Mouse (Mus musculus): ENCODE results near the gene Acot4. TPM values are rescaled to one million over a fixed set of nuclear protein-coding genes. Genes with fewer than 3 reads are reported as not detected.
"Not testable (repeated sequence)": the region's sequence is repeated elsewhere in the genome, so short reads cannot be mapped to it uniquely, and the experiment has no call there.

The Acot4 gene
- polyA plus RNA-seq, 1 experiment from 2014 or later = 0.22 TPM

DNA sequence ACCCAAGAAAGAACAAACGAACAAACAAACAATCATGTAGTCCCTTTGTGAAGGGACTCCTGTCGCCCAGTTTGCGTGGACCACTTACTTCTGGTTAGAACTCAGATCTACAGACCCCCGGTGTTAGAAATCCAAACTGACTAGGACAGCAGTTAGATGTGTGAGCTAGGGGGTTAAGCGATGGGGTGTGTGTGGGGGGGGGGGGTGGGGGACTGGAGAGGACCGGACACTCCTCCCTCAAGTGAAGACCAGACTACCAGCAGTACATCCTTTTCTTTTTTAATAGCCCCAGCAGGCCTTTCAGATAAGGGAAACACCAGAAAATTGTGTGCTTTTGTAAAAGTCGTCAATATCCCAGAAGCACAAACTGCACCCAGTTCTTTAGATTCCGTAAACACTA is 29.4 kb upstream of the Acot4 start:
- peak overlapping the region; percentile 63 for H3K9ac ChIP-seq (ENCODE audit: low read length)
- WGBS = 50% methylated on average over 8 of the region's 8 CpGs
- no peaks in the 10 kb centered on the region for H3K27me3 ChIP-seq (ENCODE audit: control insufficient read depth, insufficient read depth, low read length)
- H3K36me3 ChIP-seq (ENCODE audit: control insufficient read depth, insufficient read depth, low read length) = no peaks in the 10 kb centered on the region
- H3K27ac ChIP-seq (ENCODE audit: low read depth, low read length) = peak overlapping the region; percentile 42
- peak overlapping the region; percentile 38; the same call in 1 of the 2 replicates for H3K4me3 ChIP-seq (ENCODE audit: low read depth, low read length)
- H3K4me2 ChIP-seq = peak overlapping the region; percentile 49
- ATAC-seq (ENCODE audit: low FRiP score) (no peak), DNase-seq (ENCODE audit: low spot score, missing footprints) (no peak)
- H3K4me1 ChIP-seq (ENCODE audit: control insufficient read depth, insufficient read depth, low read length) = peaks cover 22% of the 10 kb centered on the region
- no peaks in the 10 kb centered on the region for H3K9me3 ChIP-seq (ENCODE audit: control insufficient read depth, low read length)

DNA sequence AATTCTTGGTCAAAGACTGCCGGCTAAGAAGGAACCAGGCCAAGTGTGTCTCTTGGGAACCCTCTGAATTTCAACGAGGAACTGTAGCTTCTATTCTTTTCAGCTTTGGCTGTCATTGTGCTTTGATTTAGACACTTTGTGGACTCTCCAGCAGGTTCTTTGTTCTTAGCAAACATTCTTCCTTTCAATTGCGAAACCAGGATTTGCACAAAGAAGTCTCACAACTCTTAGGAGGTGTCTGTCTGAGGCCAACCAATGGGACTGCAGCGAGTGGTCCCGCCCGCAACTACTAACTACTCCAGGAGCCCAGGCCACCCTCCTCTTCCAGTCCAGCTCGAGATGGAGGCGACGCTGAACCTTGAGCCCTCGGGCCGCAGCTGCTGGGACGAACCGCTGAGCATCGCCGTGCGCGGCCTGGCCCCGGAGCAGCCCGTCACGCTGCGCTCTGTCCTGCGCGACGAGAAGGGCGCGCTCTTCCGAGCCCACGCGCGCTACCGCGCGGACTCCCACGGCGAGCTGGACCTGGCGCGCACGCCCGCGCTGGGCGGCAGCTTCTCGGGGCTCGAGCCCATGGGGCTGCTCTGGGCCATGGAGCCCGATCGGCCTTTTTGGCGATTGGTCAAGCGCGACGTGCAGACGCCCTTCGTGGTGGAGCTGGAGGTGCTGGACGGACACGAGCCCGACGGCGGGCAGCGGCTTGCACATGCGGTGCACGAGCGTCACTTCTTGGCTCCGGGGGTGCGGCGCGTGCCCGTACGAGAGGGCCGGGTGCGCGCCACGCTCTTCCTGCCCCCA is 28.8 kb upstream of the Acot4 start, which contains the start of gene Acot1:
Gene Acot1, plus strand, starts transcription at position 320 of the 795 bp plus-strand sequence.
- peak within 1 kb of the TSS; percentile 42 for H3K27ac ChIP-seq (ENCODE audit: low read depth, low read length)
- peaks cover 22% of the 10 kb centered on the region for H3K4me1 ChIP-seq (ENCODE audit: control insufficient read depth, insufficient read depth, low read length)
- 1% methylated on average over 51 of the region's 70 CpGs for WGBS
- DNase-seq (ENCODE audit: low spot score, missing footprints) (peak; percentile 96), ATAC-seq (ENCODE audit: low FRiP score) (peak; percentile 94)
- not testable (repeated sequence) for H3K36me3 ChIP-seq (ENCODE audit: control insufficient read depth, insufficient read depth, low read length); H3K9me3 ChIP-seq (ENCODE audit: control insufficient read depth, low read length); H3K27me3 ChIP-seq (ENCODE audit: control insufficient read depth, insufficient read depth, low read length)
- H3K9ac ChIP-seq (ENCODE audit: low read length) = peak within 1 kb of the TSS; percentile 63
- peak within 1 kb of the TSS; percentile 38 for H3K4me3 ChIP-seq (ENCODE audit: low read depth, low read length)
- peak within 1 kb of the TSS; percentile 49 for H3K4me2 ChIP-seq

DNA sequence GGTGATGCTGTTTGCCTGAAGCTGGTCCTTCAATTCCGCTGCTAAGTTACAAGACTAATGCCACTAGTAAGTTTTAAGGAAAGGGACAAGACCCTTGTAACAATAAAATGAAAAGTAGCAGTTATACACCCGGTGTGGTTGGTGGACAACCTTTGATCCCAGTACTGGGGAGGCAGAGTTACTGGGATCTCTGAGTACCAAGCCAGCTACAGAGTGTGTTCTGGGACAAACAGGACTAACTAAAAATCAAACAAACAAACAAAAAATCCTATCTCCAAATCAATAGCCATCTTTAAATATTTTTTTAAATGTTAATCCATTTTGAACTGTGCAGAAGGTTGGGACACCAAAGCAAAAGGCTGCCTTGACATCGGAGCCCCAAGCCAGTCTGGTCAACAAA is 28.0 kb upstream of the Acot4 start:
- peaks cover 22% of the 10 kb centered on the region for H3K4me1 ChIP-seq (ENCODE audit: control insufficient read depth, insufficient read depth, low read length)
- DNase-seq (ENCODE audit: low spot score, missing footprints) (peak; percentile 87), ATAC-seq (ENCODE audit: low FRiP score) (no peak)
- no peaks in the 10 kb centered on the region for H3K9me3 ChIP-seq (ENCODE audit: control insufficient read depth, low read length)
- H3K9ac ChIP-seq (ENCODE audit: low read length) = peak overlapping the region; percentile 27; the same call in 1 of the 2 replicates
- peak overlapping the region; percentile 49; the same call in 1 of the 2 replicates for H3K4me2 ChIP-seq
- WGBS = 70% methylated on average over 3 of the region's 3 CpGs
- H3K27me3 ChIP-seq (ENCODE audit: control insufficient read depth, insufficient read depth, low read length) = no peaks in the 10 kb centered on the region
- peak overlapping the region; percentile 38 for H3K4me3 ChIP-seq (ENCODE audit: low read depth, low read length)
- H3K36me3 ChIP-seq (ENCODE audit: control insufficient read depth, insufficient read depth, low read length) = no peaks in the 10 kb centered on the region
- no peak overlapping the region for H3K27ac ChIP-seq (ENCODE audit: low read depth, low read length)

DNA sequence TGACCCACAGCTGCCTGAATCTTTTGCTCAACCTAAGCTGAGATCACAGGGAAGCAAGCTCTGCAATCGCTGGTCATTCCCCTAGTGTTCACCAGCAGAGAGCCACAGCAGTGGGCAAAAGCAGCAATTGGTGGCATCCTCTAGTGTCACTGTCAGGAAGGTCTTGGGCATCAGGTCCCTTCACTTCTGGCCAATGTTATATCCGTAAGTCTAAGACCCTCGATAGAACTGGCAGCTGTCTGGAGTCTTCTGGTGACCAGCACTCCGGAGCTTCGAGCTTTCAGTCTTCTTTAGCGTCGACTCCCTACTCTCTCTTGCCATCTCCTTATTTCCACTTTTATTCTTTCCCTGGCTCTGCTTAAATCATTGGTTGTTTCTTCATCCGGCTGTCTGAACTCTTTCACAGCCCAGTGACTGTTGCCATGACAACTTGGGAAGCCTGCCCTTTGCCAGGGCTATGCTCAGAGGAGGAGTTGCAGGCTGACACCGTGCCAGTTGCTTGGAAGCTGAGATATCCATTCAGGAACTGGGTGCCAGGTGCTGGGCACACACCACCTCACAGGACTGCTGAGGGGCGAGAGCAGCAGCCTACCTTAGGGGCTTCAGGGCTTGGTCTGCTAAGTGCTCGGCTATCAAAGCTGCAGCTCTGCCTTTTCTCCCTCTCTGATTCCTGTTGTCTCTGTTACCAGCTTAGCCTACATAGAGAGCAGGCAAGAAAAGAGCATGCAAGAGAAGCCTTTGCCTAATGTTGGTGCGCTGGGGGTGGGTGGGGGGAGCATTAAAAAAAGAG is 26.7 kb upstream of the Acot4 start:
- 24% methylated on average over 12 of the region's 12 CpGs for WGBS
- Histone ChIP-seq H3K9me3 (ENCODE audit: control insufficient read depth, low read length) (no peaks in the 10 kb centered on the region), H3K4me3 (ENCODE audit: low read depth, low read length) (peak overlapping the region; percentile 3; the same call in 1 of the 2 replicates), H3K27ac (ENCODE audit: low read depth, low read length) (peak overlapping the region; percentile 44; the same call in 1 of the 2 replicates), H3K4me2 (peak overlapping the region; percentile 49), H3K9ac (ENCODE audit: low read length) (peak overlapping the region; percentile 20; the same call in 1 of the 2 replicates), H3K27me3 (ENCODE audit: control insufficient read depth, insufficient read depth, low read length) (no peaks in the 10 kb centered on the region), H3K4me1 (ENCODE audit: control insufficient read depth, insufficient read depth, low read length) (peaks cover 22% of the 10 kb centered on the region), H3K36me3 (ENCODE audit: control insufficient read depth, insufficient read depth, low read length) (no peaks in the 10 kb centered on the region)
- ATAC-seq (ENCODE audit: low FRiP score) (peak; percentile 67), DNase-seq (ENCODE audit: low spot score, missing footprints) (peak; percentile 94)

DNA sequence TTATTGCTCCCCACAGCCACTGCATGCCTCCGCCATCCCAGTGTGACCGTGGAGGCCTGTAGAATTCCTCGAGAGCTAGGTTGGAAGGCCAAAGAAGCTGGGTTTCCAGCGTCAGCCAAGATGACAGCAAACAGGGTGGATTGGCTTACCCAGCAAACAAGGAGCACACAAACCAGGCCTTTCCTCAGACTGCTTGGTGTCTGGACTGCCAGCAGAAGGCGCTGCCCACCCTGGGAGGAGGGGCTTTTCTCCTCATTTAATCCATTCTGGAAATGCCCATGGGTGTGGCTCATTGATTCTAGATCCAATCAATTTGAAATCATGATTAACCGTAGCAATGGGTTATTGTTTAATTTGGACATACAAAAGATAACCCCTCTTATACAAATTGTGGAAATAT is 25.0 kb upstream of the Acot4 start:
- DNase-seq (ENCODE audit: low spot score, missing footprints) (peak; percentile 86), ATAC-seq (ENCODE audit: low FRiP score) (no peak)
- no peaks in the 10 kb centered on the region for H3K36me3 ChIP-seq (ENCODE audit: control insufficient read depth, insufficient read depth, low read length)
- H3K4me2 ChIP-seq = no peak overlapping the region
- no peaks in the 10 kb centered on the region for H3K9me3 ChIP-seq (ENCODE audit: control insufficient read depth, low read length)
- no peak overlapping the region for H3K9ac ChIP-seq (ENCODE audit: low read length)
- peaks cover 22% of the 10 kb centered on the region for H3K4me1 ChIP-seq (ENCODE audit: control insufficient read depth, insufficient read depth, low read length)
- 68% methylated on average over 6 of the region's 6 CpGs for WGBS
- no peak overlapping the region for H3K4me3 ChIP-seq (ENCODE audit: low read depth, low read length)
- H3K27me3 ChIP-seq (ENCODE audit: control insufficient read depth, insufficient read depth, low read length) = no peaks in the 10 kb centered on the region
- H3K27ac ChIP-seq (ENCODE audit: low read depth, low read length) = no peak overlapping the region

DNA sequence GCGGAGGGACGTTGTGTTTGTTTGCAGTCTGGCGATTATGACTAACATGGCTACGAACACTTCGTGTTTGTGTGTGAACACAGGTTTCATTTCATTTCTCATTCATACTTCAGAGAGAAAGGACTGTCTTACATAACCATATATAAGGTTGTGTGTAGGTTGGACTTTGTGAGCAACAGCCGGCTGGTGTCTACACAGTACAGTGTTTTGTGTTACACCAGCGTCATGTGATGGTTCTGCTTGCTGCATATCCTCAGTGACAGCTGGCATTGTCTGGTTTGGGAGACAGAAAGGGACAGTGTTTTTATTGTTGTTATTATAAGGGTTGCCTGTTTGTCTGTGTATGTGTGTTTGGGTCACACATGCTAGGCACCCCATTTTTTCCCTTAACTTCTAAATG is 24.5 kb upstream of the Acot4 start:
- no peak for ATAC-seq (ENCODE audit: low FRiP score)
- Histone ChIP-seq H3K9me3 (ENCODE audit: control insufficient read depth, low read length) (no peaks in the 10 kb centered on the region), H3K36me3 (ENCODE audit: control insufficient read depth, insufficient read depth, low read length) (no peaks in the 10 kb centered on the region), H3K4me1 (ENCODE audit: control insufficient read depth, insufficient read depth, low read length) (peaks cover 20% of the 10 kb centered on the region), H3K4me2 (no peak overlapping the region), H3K9ac (ENCODE audit: low read length) (no peak overlapping the region), H3K27ac (ENCODE audit: low read depth, low read length) (no peak overlapping the region), H3K4me3 (ENCODE audit: low read depth, low read length) (no peak overlapping the region), H3K27me3 (ENCODE audit: control insufficient read depth, insufficient read depth, low read length) (no peaks in the 10 kb centered on the region)
- WGBS = 98% methylated on average over 7 of the region's 7 CpGs
- DNase-seq (ENCODE audit: low spot score, missing footprints) = no peak

DNA sequence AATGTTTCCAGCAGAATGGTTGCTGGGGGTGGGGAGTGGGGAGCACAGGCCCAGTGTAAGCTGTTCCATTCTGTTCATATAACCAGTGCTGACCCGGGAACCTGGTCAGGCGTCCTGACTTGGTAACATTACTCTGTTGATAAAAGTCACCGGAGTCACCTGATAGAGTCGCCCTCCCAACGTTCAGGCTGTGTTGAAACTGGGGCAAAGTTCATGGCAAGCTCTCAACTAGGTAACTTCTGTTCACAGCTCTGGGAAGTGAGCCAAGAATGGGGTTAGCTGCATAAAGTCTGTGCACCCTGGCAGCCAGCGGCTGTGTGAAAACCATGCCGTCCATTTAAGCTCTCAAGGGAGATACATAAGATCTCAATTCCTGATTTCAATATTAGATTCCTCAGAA is 17.7 kb upstream of the Acot4 start:
- not testable (repeated sequence) for H3K27ac ChIP-seq (ENCODE audit: low read depth, low read length); H3K9me3 ChIP-seq (ENCODE audit: control insufficient read depth, low read length); H3K4me3 ChIP-seq (ENCODE audit: low read depth, low read length); H3K9ac ChIP-seq (ENCODE audit: low read length); H3K36me3 ChIP-seq (ENCODE audit: control insufficient read depth, insufficient read depth, low read length); H3K4me2 ChIP-seq; ATAC-seq (ENCODE audit: low FRiP score); H3K27me3 ChIP-seq (ENCODE audit: control insufficient read depth, insufficient read depth, low read length); DNase-seq (ENCODE audit: low spot score, missing footprints); H3K4me1 ChIP-seq (ENCODE audit: control insufficient read depth, insufficient read depth, low read length)
- 81% methylated on average over 7 of the region's 7 CpGs for WGBS

DNA sequence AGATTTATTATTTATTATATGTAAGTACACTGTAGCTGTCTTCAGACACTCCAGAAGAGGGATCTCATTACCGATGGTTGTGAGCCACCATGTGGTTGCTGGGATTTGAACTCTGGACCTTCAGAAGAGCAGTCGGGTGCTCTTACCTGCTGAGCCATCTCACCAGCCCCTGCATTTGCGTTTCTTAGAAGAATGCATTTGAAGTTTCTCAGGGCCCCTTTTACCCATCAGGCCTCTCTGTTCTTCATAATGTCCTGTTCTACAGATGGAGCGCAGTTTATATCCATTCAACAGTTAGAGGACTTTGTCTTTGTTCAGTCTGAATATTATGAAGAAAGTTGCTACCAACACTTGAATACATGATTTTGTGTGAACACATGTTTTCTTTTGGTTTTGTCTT is 15.9 kb upstream of the Acot4 start:
- DNase-seq (ENCODE audit: low spot score, missing footprints); H3K9me3 ChIP-seq (ENCODE audit: control insufficient read depth, low read length); H3K9ac ChIP-seq (ENCODE audit: low read length); H3K4me3 ChIP-seq (ENCODE audit: low read depth, low read length); H3K27me3 ChIP-seq (ENCODE audit: control insufficient read depth, insufficient read depth, low read length); H3K36me3 ChIP-seq (ENCODE audit: control insufficient read depth, insufficient read depth, low read length); H3K4me1 ChIP-seq (ENCODE audit: control insufficient read depth, insufficient read depth, low read length); H3K27ac ChIP-seq (ENCODE audit: low read depth, low read length); H3K4me2 ChIP-seq; ATAC-seq (ENCODE audit: low FRiP score): not testable (repeated sequence)
- WGBS = 90% methylated on average over 4 of the region's 4 CpGs

All from midbrain, embryonic 11.5 days (tissue).